Mouse (Mus musculus): ENCODE data around the gene Hmcn1. TPM values are rescaled to one million over a fixed set of nuclear protein-coding genes. Genes with fewer than 3 reads are reported as not detected.

Gene Hmcn1
- polyA plus RNA-seq, 1 experiment from 2014 or later: 18.1 TPM

GRCm38 (mm10) chr1:150639522-150639921 lies 353.7 kb downstream of the Hmcn1 start:
- WGBS: 52% methylated on average over 6 of the region's 6 CpGs
- Histone ChIP-seq H3K4me1 (ENCODE audit: control insufficient read depth, insufficient read depth, low read length) (no peaks in the 10 kb centered on the region), H3K27me3 (ENCODE audit: control insufficient read depth, insufficient read depth, low read length) (no peaks in the 10 kb centered on the region), H3K27ac (ENCODE audit: low read length) (no peak overlapping the region), H3K9me3 (replicated peaks; ENCODE audit: control insufficient read depth, low read length) (no peaks in the 10 kb centered on the region), H3K9ac (ENCODE audit: low read length) (no peak overlapping the region), H3K36me3 (ENCODE audit: control insufficient read depth, insufficient read depth) (peaks cover 2% of the 10 kb centered on the region), H3K4me2 (ENCODE audit: low read depth, low read length) (no peak overlapping the region), H3K4me3 (ENCODE audit: low read length) (no peak overlapping the region)
- no peak for ATAC-seq (replicated peaks; ENCODE audit: extremely low read depth, insufficient read depth, low FRiP score)

GRCm38 (mm10) chr1:150632506-150632905 lies 360.7 kb downstream of the Hmcn1 start:
- H3K27ac ChIP-seq (ENCODE audit: low read length): no peak overlapping the region
- 63% methylated on average over 4 of the region's 4 CpGs for WGBS
- H3K36me3 ChIP-seq (ENCODE audit: control insufficient read depth, insufficient read depth): peaks cover 35% of the 10 kb centered on the region
- ATAC-seq (replicated peaks; ENCODE audit: extremely low read depth, insufficient read depth, low FRiP score): no peak
- H3K4me2 ChIP-seq (ENCODE audit: low read depth, low read length): no peak overlapping the region
- H3K9ac ChIP-seq (ENCODE audit: low read length): no peak overlapping the region
- H3K4me3 ChIP-seq (ENCODE audit: low read length): no peak overlapping the region
- no peaks in the 10 kb centered on the region for H3K4me1 ChIP-seq (ENCODE audit: control insufficient read depth, insufficient read depth, low read length)
- no peaks in the 10 kb centered on the region; the same call in 1 of the 2 replicates for H3K9me3 ChIP-seq (replicated peaks; ENCODE audit: control insufficient read depth, low read length)
- no peaks in the 10 kb centered on the region for H3K27me3 ChIP-seq (ENCODE audit: control insufficient read depth, insufficient read depth, low read length)

DNA sequence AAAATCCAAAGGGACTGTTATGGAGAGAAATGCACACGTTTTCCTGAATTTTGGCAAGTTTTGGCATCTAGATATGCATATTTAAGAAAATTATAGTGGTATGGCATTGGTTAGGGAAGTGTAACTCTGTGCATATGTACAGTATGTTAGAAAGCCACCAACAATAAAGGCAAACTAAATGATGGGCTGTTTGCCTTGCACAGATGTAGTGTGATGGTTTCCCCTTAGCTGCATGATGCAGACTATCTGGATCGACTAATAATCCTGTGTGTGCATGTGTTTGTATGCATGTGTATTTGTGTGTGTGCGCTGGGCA lies 361.4 kb downstream of the Hmcn1 start:
- H3K4me3 ChIP-seq (ENCODE audit: low read length): no peak overlapping the region
- H3K27ac ChIP-seq (ENCODE audit: low read length): no peak overlapping the region
- H3K4me2 ChIP-seq (ENCODE audit: low read depth, low read length): no peak overlapping the region
- no peaks in the 10 kb centered on the region; the same call in 1 of the 2 replicates for H3K9me3 ChIP-seq (replicated peaks; ENCODE audit: control insufficient read depth, low read length)
- 84% methylated on average over 3 of the region's 3 CpGs for WGBS
- H3K9ac ChIP-seq (ENCODE audit: low read length): no peak overlapping the region
- no peak for ATAC-seq (replicated peaks; ENCODE audit: extremely low read depth, insufficient read depth, low FRiP score)
- H3K27me3 ChIP-seq (ENCODE audit: control insufficient read depth, insufficient read depth, low read length): no peaks in the 10 kb centered on the region
- H3K4me1 ChIP-seq (ENCODE audit: control insufficient read depth, insufficient read depth, low read length): no peaks in the 10 kb centered on the region
- peaks cover 37% of the 10 kb centered on the region for H3K36me3 ChIP-seq (ENCODE audit: control insufficient read depth, insufficient read depth)

DNA sequence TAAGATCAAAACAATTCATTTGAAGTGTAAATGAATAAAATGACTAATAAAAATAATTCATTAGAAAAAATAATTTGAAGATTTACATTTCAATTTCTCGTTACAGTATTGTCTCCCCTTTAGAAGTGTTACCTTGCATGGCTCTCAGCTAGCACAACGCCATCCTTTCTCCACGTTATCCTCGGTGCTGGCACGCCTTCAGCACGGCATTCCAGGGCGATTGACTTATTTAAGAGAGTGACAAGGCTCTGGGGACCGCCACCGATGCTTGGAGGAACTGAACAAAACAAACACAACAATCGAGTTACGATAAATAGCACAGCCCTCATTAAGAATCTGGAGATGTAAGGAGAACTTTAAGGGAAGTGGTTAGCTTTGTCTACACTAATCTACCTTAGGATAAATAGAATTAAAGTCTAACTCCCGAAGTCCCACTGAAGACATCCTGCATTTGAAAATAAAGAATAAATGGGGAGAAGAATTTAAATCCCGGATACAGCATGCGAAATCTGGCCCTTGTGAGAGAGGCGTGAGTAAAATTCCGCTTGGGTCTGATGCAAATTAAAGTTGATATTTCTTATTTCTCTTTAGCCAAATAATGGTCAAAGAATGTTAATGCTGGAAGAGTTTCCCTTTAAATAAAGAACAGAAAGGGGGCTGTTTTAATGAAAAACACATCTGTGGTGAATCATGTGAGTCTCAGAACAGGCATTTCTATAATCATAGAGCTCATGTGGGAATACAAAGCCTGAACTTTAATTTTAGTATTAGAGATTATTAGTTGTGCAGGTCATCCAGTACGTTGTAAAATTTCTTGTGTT lies 362.0 kb downstream of the Hmcn1 start:
- Histone ChIP-seq H3K27me3 (ENCODE audit: control insufficient read depth, insufficient read depth, low read length) (no peaks in the 10 kb centered on the region), H3K27ac (ENCODE audit: low read length) (no peak overlapping the region), H3K9ac (ENCODE audit: low read length) (no peak overlapping the region), H3K4me3 (ENCODE audit: low read length) (no peak overlapping the region), H3K9me3 (replicated peaks; ENCODE audit: control insufficient read depth, low read length) (no peaks in the 10 kb centered on the region; the same call in 1 of the 2 replicates), H3K36me3 (ENCODE audit: control insufficient read depth, insufficient read depth) (peaks cover 39% of the 10 kb centered on the region), H3K4me2 (ENCODE audit: low read depth, low read length) (no peak overlapping the region), H3K4me1 (ENCODE audit: control insufficient read depth, insufficient read depth, low read length) (no peaks in the 10 kb centered on the region)
- WGBS: 84% methylated on average over 17 of the region's 17 CpGs
- ATAC-seq (replicated peaks; ENCODE audit: extremely low read depth, insufficient read depth, low FRiP score): no peak

- WGBS: 90% methylated on average over 2 of the region's 2 CpGs
- no peak overlapping the region for H3K4me2 ChIP-seq (ENCODE audit: low read depth, low read length)
Observed at GRCm38 (mm10) chr1:150623226-150623625, 370.0 kb downstream of the Hmcn1 start.

GRCm38 (mm10) chr1:150610539-150610938 lies 382.7 kb downstream of the Hmcn1 start:
- Histone ChIP-seq H3K4me1 (ENCODE audit: control insufficient read depth, insufficient read depth, low read length) (no peaks in the 10 kb centered on the region), H3K36me3 (ENCODE audit: control insufficient read depth, insufficient read depth) (peaks cover 18% of the 10 kb centered on the region), H3K27me3 (ENCODE audit: control insufficient read depth, insufficient read depth, low read length) (no peaks in the 10 kb centered on the region), H3K9me3 (replicated peaks; ENCODE audit: control insufficient read depth, low read length) (no peaks in the 10 kb centered on the region), H3K27ac (ENCODE audit: low read length) (no peak overlapping the region), H3K4me2 (ENCODE audit: low read depth, low read length) (no peak overlapping the region), H3K9ac (ENCODE audit: low read length) (no peak overlapping the region), H3K4me3 (ENCODE audit: low read length) (no peak overlapping the region)
- 88% methylated on average over 9 of the region's 9 CpGs for WGBS
- no peak for ATAC-seq (replicated peaks; ENCODE audit: extremely low read depth, insufficient read depth, low FRiP score)

More at GRCm38 (mm10) chr1:150623226-150623625, 370.0 kb downstream of the Hmcn1 start:
- Histone ChIP-seq H3K9me3 (replicated peaks; ENCODE audit: control insufficient read depth, low read length) (no peaks in the 10 kb centered on the region), H3K4me3 (ENCODE audit: low read length) (no peak overlapping the region), H3K27ac (ENCODE audit: low read length) (no peak overlapping the region), H3K27me3 (ENCODE audit: control insufficient read depth, insufficient read depth, low read length) (no peaks in the 10 kb centered on the region), H3K9ac (ENCODE audit: low read length) (no peak overlapping the region), H3K4me1 (ENCODE audit: control insufficient read depth, insufficient read depth, low read length) (no peaks in the 10 kb centered on the region), H3K36me3 (ENCODE audit: control insufficient read depth, insufficient read depth) (peaks cover 30% of the 10 kb centered on the region)
- ATAC-seq (replicated peaks; ENCODE audit: extremely low read depth, insufficient read depth, low FRiP score): no peak

- no peak overlapping the region for H3K4me2 ChIP-seq (ENCODE audit: low read depth, low read length)
- no peak overlapping the region for H3K9ac ChIP-seq (ENCODE audit: low read length)
- H3K27me3 ChIP-seq (ENCODE audit: control insufficient read depth, insufficient read depth, low read length): no peaks in the 10 kb centered on the region
- ATAC-seq (replicated peaks; ENCODE audit: extremely low read depth, insufficient read depth, low FRiP score): no peak
- no peak overlapping the region for H3K4me3 ChIP-seq (ENCODE audit: low read length)
- H3K9me3 ChIP-seq (replicated peaks; ENCODE audit: control insufficient read depth, low read length): no peaks in the 10 kb centered on the region
- H3K27ac ChIP-seq (ENCODE audit: low read length): no peak overlapping the region
- WGBS: 78% methylated on average over 4 of the region's 4 CpGs
- H3K36me3 ChIP-seq (ENCODE audit: control insufficient read depth, insufficient read depth): peaks cover 28% of the 10 kb centered on the region
- no peaks in the 10 kb centered on the region for H3K4me1 ChIP-seq (ENCODE audit: control insufficient read depth, insufficient read depth, low read length)
Observed at GRCm38 (mm10) chr1:150606173-150606572, 387.1 kb downstream of the Hmcn1 start.

- no peaks in the 10 kb centered on the region for H3K27me3 ChIP-seq (ENCODE audit: control insufficient read depth, insufficient read depth, low read length)
- no peak for ATAC-seq (replicated peaks; ENCODE audit: extremely low read depth, insufficient read depth, low FRiP score)
- WGBS: 92% methylated on average over 13 of the region's 13 CpGs
Observed at GRCm38 (mm10) chr1:150593614-150594013, 399.6 kb downstream of the Hmcn1 start.

GRCm38 (mm10) chr1:150591253-150591652 lies 402.0 kb downstream of the Hmcn1 start:
- H3K9me3 ChIP-seq (replicated peaks; ENCODE audit: control insufficient read depth, low read length): no peaks in the 10 kb centered on the region
- H3K27ac ChIP-seq (ENCODE audit: low read length): no peak overlapping the region
- no peaks in the 10 kb centered on the region for H3K4me1 ChIP-seq (ENCODE audit: control insufficient read depth, insufficient read depth, low read length)
- 27% methylated on average over 2 of the region's 2 CpGs for WGBS
- no peak overlapping the region for H3K4me2 ChIP-seq (ENCODE audit: low read depth, low read length)
- no peak overlapping the region for H3K4me3 ChIP-seq (ENCODE audit: low read length)
- H3K9ac ChIP-seq (ENCODE audit: low read length): no peak overlapping the region
- H3K36me3 ChIP-seq (ENCODE audit: control insufficient read depth, insufficient read depth): peaks cover 24% of the 10 kb centered on the region; the same call in 1 of the 2 replicates
- no peaks in the 10 kb centered on the region for H3K27me3 ChIP-seq (ENCODE audit: control insufficient read depth, insufficient read depth, low read length)
- ATAC-seq (replicated peaks; ENCODE audit: extremely low read depth, insufficient read depth, low FRiP score): no peak

More at GRCm38 (mm10) chr1:150593614-150594013, 399.6 kb downstream of the Hmcn1 start:
- Histone ChIP-seq H3K4me1 (ENCODE audit: control insufficient read depth, insufficient read depth, low read length) (no peaks in the 10 kb centered on the region), H3K36me3 (ENCODE audit: control insufficient read depth, insufficient read depth) (peaks cover 21% of the 10 kb centered on the region), H3K9me3 (replicated peaks; ENCODE audit: control insufficient read depth, low read length) (no peaks in the 10 kb centered on the region), H3K4me2 (ENCODE audit: low read depth, low read length) (no peak overlapping the region), H3K9ac (ENCODE audit: low read length) (no peak overlapping the region), H3K27ac (ENCODE audit: low read length) (no peak overlapping the region), H3K4me3 (ENCODE audit: low read length) (no peak overlapping the region)

All from heart, embryonic 16.5 days (tissue).